ENCODE assay signal across 8 mouse cellular contexts in genomic region chr6:121246037-121246361, GRCm38 (mm10). TPM values are rescaled to one million over a fixed set of nuclear protein-coding genes. Genes with fewer than 3 reads are reported as not detected.
A peak's percentile ranks its signal among the peaks of the same experiment; 100 is the strongest.
DNase-seq lines count a peak whose midpoint lies in the region; ATAC-seq and TF ChIP-seq lines count a peak whose summit lies in the region.

No protein-coding gene starts in this region.

- ATAC-seq in embryonic facial prominence, embryonic 11.5 days (replicated peaks; ENCODE audit: insufficient number of reproducible peaks, low FRiP score, low TSS enrichment, low read depth) = 0 out of 2 replicates have a peak, but pooled peaks have one; percentile 35
- no peak for ATAC-seq in intestine, embryonic 14.5 days (replicated peaks; ENCODE audit: low FRiP score, low TSS enrichment, low read depth)
- peak; percentile 38; the same call in 1 of the 2 replicates for ATAC-seq in neural tube, embryonic 12.5 days (ENCODE audit: low FRiP score, low read depth)

- no peak for DNase-seq in layer of hippocampus, adult 2 months (ENCODE audit: low spot score in 2 of 2)
- DNase-seq in layer of hippocampus, postnatal 36 days = no peak
- DNase-seq in embryonic facial prominence, embryonic 11.5 days (ENCODE audit: low spot score) = no peak
- no peak for DNase-seq in intestine, embryonic 14.5 days (ENCODE audit: low spot score)
- DNase-seq in adipocyte (ENCODE audit: low spot score) = no peak
- no peak for DNase-seq in urinary bladder, postnatal 14 days (ENCODE audit: low spot score)
- DNase-seq in frontal cortex, postnatal 36 days (ENCODE audit: low spot score in 2 of 2) = no peak

- TF ChIP-seq CTCF in layer of hippocampus, adult 2 months (conservative IDR thresholded peaks at IDR 0.05) = no peak

- peak overlapping the region; percentile 69 for H3K4me3 ChIP-seq in layer of hippocampus, adult 2 months
- peak overlapping the region; percentile 46 for H3K4me3 ChIP-seq in embryonic facial prominence, embryonic 11.5 days (ENCODE audit: low read depth, low read length)
- H3K4me3 ChIP-seq in intestine, embryonic 14.5 days (ENCODE audit: low read depth, low read length) = peak overlapping the region; percentile 51
- peak overlapping the region; percentile 46 for H3K4me3 ChIP-seq in neural tube, embryonic 12.5 days

- WGBS in embryonic facial prominence, embryonic 11.5 days = 16% methylated on average over 4 of the region's 4 CpGs
- WGBS in intestine, embryonic 14.5 days = 9% methylated on average over 4 of the region's 4 CpGs
- WGBS in neural tube, embryonic 12.5 days = 20% methylated on average over 4 of the region's 4 CpGs

- no peaks in the 10 kb centered on the region for H3K4me1 ChIP-seq in embryonic facial prominence, embryonic 11.5 days (ENCODE audit: control insufficient read depth, insufficient read depth, low read length)
- no peaks in the 10 kb centered on the region for H3K4me1 ChIP-seq in intestine, embryonic 14.5 days (replicated peaks; ENCODE audit: control insufficient read depth, insufficient read depth, low read length)
- no peaks in the 10 kb centered on the region for H3K4me1 ChIP-seq in neural tube, embryonic 12.5 days

- H3K36me3 ChIP-seq in embryonic facial prominence, embryonic 11.5 days (replicated peaks; ENCODE audit: control insufficient read depth, insufficient read depth, low read depth, low read length) = no peaks in the 10 kb centered on the region
- no peaks in the 10 kb centered on the region for H3K36me3 ChIP-seq in intestine, embryonic 14.5 days (ENCODE audit: control insufficient read depth, insufficient read depth, low read length)
- H3K36me3 ChIP-seq in neural tube, embryonic 12.5 days = no peaks in the 10 kb centered on the region

- H3K27ac ChIP-seq in layer of hippocampus, adult 2 months = no peak overlapping the region
- H3K27ac ChIP-seq in embryonic facial prominence, embryonic 11.5 days (replicated peaks; ENCODE audit: low read depth, low read length) = no peak overlapping the region
- H3K27ac ChIP-seq in intestine, embryonic 14.5 days (ENCODE audit: low read depth) = no peak overlapping the region; the same call in 1 of the 2 replicates
- H3K27ac ChIP-seq in neural tube, embryonic 12.5 days = no peak overlapping the region

- peak overlapping the region; percentile 73 for H3K4me2 ChIP-seq in embryonic facial prominence, embryonic 11.5 days (ENCODE audit: low read depth, low read length)
- H3K4me2 ChIP-seq in intestine, embryonic 14.5 days (ENCODE audit: low read length) = peak overlapping the region; percentile 65
- peak overlapping the region; percentile 67 for H3K4me2 ChIP-seq in neural tube, embryonic 12.5 days (replicated peaks)

- H3K9me3 ChIP-seq in embryonic facial prominence, embryonic 11.5 days (replicated peaks; ENCODE audit: control insufficient read depth, low read length) = no peaks in the 10 kb centered on the region
- H3K9me3 ChIP-seq in intestine, embryonic 14.5 days (ENCODE audit: control insufficient read depth, low read length) = no peaks in the 10 kb centered on the region
- H3K9me3 ChIP-seq in neural tube, embryonic 12.5 days = no peaks in the 10 kb centered on the region

- H3K9ac ChIP-seq in embryonic facial prominence, embryonic 11.5 days (replicated peaks; ENCODE audit: low read length) = peak overlapping the region; percentile 46
- H3K9ac ChIP-seq in intestine, embryonic 14.5 days (ENCODE audit: low read length) = peak overlapping the region; percentile 48
- H3K9ac ChIP-seq in neural tube, embryonic 12.5 days = peak overlapping the region; percentile 30

- no peaks in the 10 kb centered on the region for H3K27me3 ChIP-seq in embryonic facial prominence, embryonic 11.5 days (ENCODE audit: control insufficient read depth, insufficient read depth, low read length)
- 0 out of 2 replicates have a peak, but pooled peaks cover 6% of the 10 kb centered on the region for H3K27me3 ChIP-seq in intestine, embryonic 14.5 days (replicated peaks; ENCODE audit: control insufficient read depth, insufficient read depth, low read length)
- H3K27me3 ChIP-seq in neural tube, embryonic 12.5 days (replicated peaks) = no peaks in the 10 kb centered on the region

RNA-seq across cellular contexts. Expression of gene Usp18, which starts 0.3 kb away (rescaled TPM):
- total RNA-seq in layer of hippocampus, adult 2 months (2021) = under 1 TPM; 0.52 to 0.74 TPM
- total RNA-seq in layer of hippocampus, postnatal 36 days (2021) = under 1 TPM; 0.20 to 0.47 TPM
- 0.66 and 1.0 TPM in 2 replicates for polyA plus RNA-seq in embryonic facial prominence, embryonic 11.5 days (2014; fragmentation: Nextera tagmentation; extraction: Ambion mirVana)
- polyA plus RNA-seq in intestine, embryonic 14.5 days (2014; fragmentation: Nextera tagmentation; extraction: Ambion mirVana) = 2.1 and 2.8 TPM in 2 replicates
- 1.3 TPM in 2 replicates for polyA plus RNA-seq in neural tube, embryonic 12.5 days (2016; fragmentation: Nextera tagmentation; extraction: Ambion mirVana)

RNA-seq across cellular contexts. Expression of gene Tuba8, which starts 35.5 kb away (rescaled TPM):
- 1 to 10 TPM; 5.0 to 6.1 TPM for total RNA-seq in layer of hippocampus, adult 2 months (2021)
- total RNA-seq in layer of hippocampus, postnatal 36 days (2021) = 1 to 10 TPM; 4.9 to 6.9 TPM
- 0.45 and 0.53 TPM in 2 replicates for polyA plus RNA-seq in embryonic facial prominence, embryonic 11.5 days (2014; fragmentation: Nextera tagmentation; extraction: Ambion mirVana)
- 0.38 and 0.46 TPM in 2 replicates for polyA plus RNA-seq in intestine, embryonic 14.5 days (2014; fragmentation: Nextera tagmentation; extraction: Ambion mirVana)
- polyA plus RNA-seq in neural tube, embryonic 12.5 days (2016; fragmentation: Nextera tagmentation; extraction: Ambion mirVana) = 0.26 and 0.33 TPM in 2 replicates

RNA-seq across cellular contexts. Expression of gene Slc6a13, which starts 54.0 kb away (rescaled TPM):
- total RNA-seq in layer of hippocampus, adult 2 months (2021) = 10 to 100 TPM in 1 of 2 experiments, 1 to 10 TPM in 1; 8.3 to 13.5 TPM
- 10 to 100 TPM in 1 of 2 experiments, 1 to 10 TPM in 1; 8.4 to 11.5 TPM for total RNA-seq in layer of hippocampus, postnatal 36 days (2021)
- polyA plus RNA-seq in embryonic facial prominence, embryonic 11.5 days (2014; fragmentation: Nextera tagmentation; extraction: Ambion mirVana) = 0.91 and 1.5 TPM in 2 replicates
- 0.78 and 0.99 TPM in 2 replicates for polyA plus RNA-seq in intestine, embryonic 14.5 days (2014; fragmentation: Nextera tagmentation; extraction: Ambion mirVana)
- 15.8 and 16.1 TPM in 2 replicates for polyA plus RNA-seq in neural tube, embryonic 12.5 days (2016; fragmentation: Nextera tagmentation; extraction: Ambion mirVana)
